Mouse (Mus musculus) limb, embryonic 14.5 days (tissue): ENCODE measurements around the gene Prkag1. TPM values are rescaled to one million over a fixed set of nuclear protein-coding genes. Genes with fewer than 3 reads are reported as not detected.
A peak's percentile ranks its signal among the peaks of the same experiment; 100 is the strongest.

Source experiments
- ATAC-seq: fragments of 200-750 bp; cut with Nextera tagmentation; 2 replicates; pipeline ENCODE4 v1.8.0; 2017; ENCODE audit warnings: low read depth, moderate number of reproducible peaks, moderate TSS enrichment; ENCODE audit not compliant: low FRiP score
- DNase-seq: peaks from one replicate; pipeline ENCODE4 v3.0.0-alpha.2; 2015; ENCODE audit warnings: low spot score
- H3K27ac ChIP-seq: fragments of 300-500 bp; sonication (generic); replicated peaks from 2 replicates; pipeline ENCODE4 v1.5.1; 2014; ENCODE audit warnings: low read depth, mild to moderate bottlenecking, low read length, moderate library complexity, mixed read lengths
- H3K27me3 ChIP-seq: fragments of 300-500 bp; sonication (generic); 2 replicates; pipeline ENCODE4 v1.6.1; 2014; ENCODE audit warnings: low read length, mixed read lengths; ENCODE audit not compliant: control insufficient read depth, insufficient read depth
- H3K36me3 ChIP-seq: fragments of 300-500 bp; sonication (generic); 2 replicates; pipeline ENCODE4 v1.6.1; 2014; ENCODE audit warnings: mild to moderate bottlenecking, low read length, moderate library complexity, mixed read lengths; ENCODE audit not compliant: control insufficient read depth, insufficient read depth
- H3K4me1 ChIP-seq: fragments of 300-500 bp; sonication (generic); 2 replicates; pipeline ENCODE4 v1.6.1; 2014; ENCODE audit warnings: antibody characterized with exemption, low read length, mixed read lengths; ENCODE audit not compliant: control insufficient read depth, insufficient read depth
- H3K4me2 ChIP-seq: fragments of 300-500 bp; sonication (generic); replicated peaks from 2 replicates; pipeline ENCODE4 v1.6.1; 2014; ENCODE audit warnings: low read depth, mild to moderate bottlenecking, low read length, moderate library complexity; ENCODE audit not compliant: severe bottlenecking
- H3K4me3 ChIP-seq: fragments of 300-500 bp; sonication (generic); replicated peaks from 2 replicates; pipeline ENCODE4 v1.5.1; 2014; ENCODE audit warnings: low read length
- H3K9ac ChIP-seq: fragments of 300-500 bp; sonication (generic); 2 replicates; pipeline ENCODE4 v1.6.1; 2014; ENCODE audit warnings: mild to moderate bottlenecking, low read depth, low read length, moderate library complexity; ENCODE audit not compliant: severe bottlenecking
- H3K9me3 ChIP-seq: fragments of 300-500 bp; sonication (generic); 2 replicates; pipeline ENCODE4 v1.6.1; 2016; ENCODE audit warnings: low read length; ENCODE audit not compliant: control insufficient read depth
- POLR2A ChIP-seq: fragments of 200-500 bp; IDR thresholded peaks from 2 replicates; pipeline ENCODE4 v1.8.0; 2012; ENCODE audit warnings: inconsistent platforms, mild to moderate bottlenecking, moderate library complexity, borderline replicate concordance; ENCODE audit not compliant: insufficient read depth, insufficient read length; ENCODE audit errors: extremely low read depth
- WGBS: fragments of 180-500 bp; shearing (Covaris S2); extraction: QIAGEN DNeasy Blood & Tissue Kit; methylation state at CpG from one replicate; pipeline ENCODE4 v1.1.7; 2014; 5-methylcytosine and 5-hydroxymethylcytosine counted together
- polyA plus RNA-seq, 2 experiments: library from polyadenylated mRNA; depleted of rRNA in 1 of 2; stranded (reverse) in 1 of 2; unstranded in 1 of 2; fragments of >200 nt; fragmentation: Nextera tagmentation in 1 of 2; extraction: Ambion mirVana in 1 of 2; gene quantifications; 2 replicates each; pipeline versions ENCODE4 v1.2.1 to v1.2.3; 2012 to 2014

Gene Prkag1
- polyA plus RNA-seq, 2 experiments: 82.3 to 93.7 TPM

DNA sequence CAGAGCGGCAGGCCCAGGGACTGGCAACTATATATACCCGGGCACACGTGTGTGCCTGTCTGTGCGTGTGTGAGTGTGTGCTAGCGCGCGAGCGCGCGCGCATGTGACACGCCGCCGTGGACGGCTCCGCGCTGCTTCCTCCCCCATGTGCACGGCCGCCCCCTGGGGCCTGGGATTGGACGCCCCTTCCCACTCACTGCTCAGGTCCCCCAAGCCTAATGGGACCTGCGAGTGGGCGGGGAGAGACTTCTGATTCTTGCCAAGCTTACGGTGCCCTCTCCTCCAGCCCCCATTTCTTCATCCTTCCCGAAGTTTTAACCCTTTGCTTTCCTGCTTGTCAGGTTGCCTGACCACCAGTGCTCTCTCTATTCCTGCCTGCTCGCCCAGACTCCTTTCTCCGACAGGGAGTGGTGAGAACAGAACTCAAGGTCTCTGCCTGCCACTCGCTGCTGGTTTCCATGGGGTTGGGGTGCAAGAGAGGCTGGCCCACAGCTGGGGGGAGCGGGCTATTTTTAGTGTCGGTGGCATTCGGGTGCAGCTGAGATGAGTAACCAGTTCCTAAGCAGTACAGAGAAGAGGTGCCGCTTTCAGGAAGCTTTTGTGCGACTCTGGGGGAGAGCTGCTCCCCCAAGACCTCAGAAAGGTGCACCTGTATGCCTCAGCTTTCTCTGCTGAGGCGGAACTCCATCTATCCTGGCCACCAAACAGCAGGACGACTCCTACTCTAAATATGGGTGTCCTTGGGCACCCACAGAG, 23.2 kb downstream of the Prkag1 start:
- TF ChIP-seq POLR2A: no peak
- Histone ChIP-seq H3K4me2 (peak overlapping the region; percentile 88), H3K9ac (peak overlapping the region; percentile 36; the same call in 1 of the 2 replicates), H3K27ac (no peak overlapping the region), H3K27me3 (peaks cover 76% of the 10 kb centered on the region), H3K9me3 (no peaks in the 10 kb centered on the region), H3K4me3 (peak overlapping the region; percentile 42), H3K4me1 (peaks cover 21% of the 10 kb centered on the region), H3K36me3 (peaks cover 12% of the 10 kb centered on the region)
- no peak for DNase-seq
- no peak; the same call in 1 of the 2 replicates for ATAC-seq
- whole genome bisulfite sequencing: 0% methylated on average over 17 of the region's 34 CpGs

DNA sequence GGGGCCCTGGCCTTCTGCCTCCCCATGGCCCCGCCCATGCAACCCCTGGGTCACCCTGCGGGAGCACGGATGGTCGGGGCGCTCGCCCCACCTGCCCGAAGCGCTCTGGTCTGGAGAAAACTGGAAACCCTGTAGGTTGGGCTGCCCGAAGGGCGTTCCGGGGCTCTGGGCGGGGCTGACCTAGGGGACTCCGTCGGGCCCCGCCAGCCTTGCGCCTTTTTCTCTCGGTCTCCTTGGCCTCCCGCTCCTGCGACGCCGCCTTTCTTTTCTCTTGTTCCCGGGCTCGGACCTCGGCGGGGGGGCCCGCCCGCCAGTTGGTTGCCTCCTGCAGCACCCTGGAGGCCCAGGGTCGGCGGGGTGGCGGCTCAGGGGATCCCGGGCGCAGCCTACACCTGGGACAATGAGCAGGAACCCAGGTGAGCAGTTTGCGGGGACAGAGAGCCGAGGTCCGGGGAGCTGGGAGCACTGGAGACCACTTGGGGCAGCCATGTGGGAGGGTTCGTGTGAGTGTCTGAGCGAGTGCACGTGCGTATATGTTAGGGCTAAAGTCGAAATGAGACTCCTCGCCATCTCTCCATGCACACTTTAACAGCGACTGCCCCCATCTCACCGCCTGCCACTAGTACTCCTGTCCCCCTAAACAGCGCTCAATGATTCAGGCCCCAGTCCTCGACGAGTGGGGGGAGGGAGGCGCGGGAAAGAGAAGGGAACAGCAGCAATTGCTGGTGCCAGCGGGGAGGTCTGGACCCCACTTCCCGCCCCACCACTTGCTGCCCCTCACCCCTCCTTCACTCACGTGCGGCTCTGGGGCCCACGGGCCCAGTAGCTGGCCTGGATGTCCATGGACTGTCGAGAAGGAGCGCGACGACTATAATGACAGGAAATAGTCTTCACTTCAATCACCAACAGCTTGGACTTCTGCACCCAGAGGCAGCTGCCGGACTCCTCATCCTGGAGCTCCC, 24.2 kb downstream of the Prkag1 start:
- DNase-seq: no peak
- Histone ChIP-seq H3K9ac (peak overlapping the region; percentile 36; the same call in 1 of the 2 replicates), H3K27ac (no peak overlapping the region), H3K4me2 (peak overlapping the region; percentile 88), H3K4me1 (peaks cover 21% of the 10 kb centered on the region), H3K36me3 (0 out of 2 replicates have a peak, but pooled peaks cover 7% of the 10 kb centered on the region), H3K9me3 (no peaks in the 10 kb centered on the region), H3K4me3 (peak overlapping the region; percentile 42), H3K27me3 (peaks cover 85% of the 10 kb centered on the region)
- TF ChIP-seq POLR2A: no peak
- no peak for ATAC-seq
- under 1% methylated on average over 35 of the region's 58 CpGs for WGBS

DNA sequence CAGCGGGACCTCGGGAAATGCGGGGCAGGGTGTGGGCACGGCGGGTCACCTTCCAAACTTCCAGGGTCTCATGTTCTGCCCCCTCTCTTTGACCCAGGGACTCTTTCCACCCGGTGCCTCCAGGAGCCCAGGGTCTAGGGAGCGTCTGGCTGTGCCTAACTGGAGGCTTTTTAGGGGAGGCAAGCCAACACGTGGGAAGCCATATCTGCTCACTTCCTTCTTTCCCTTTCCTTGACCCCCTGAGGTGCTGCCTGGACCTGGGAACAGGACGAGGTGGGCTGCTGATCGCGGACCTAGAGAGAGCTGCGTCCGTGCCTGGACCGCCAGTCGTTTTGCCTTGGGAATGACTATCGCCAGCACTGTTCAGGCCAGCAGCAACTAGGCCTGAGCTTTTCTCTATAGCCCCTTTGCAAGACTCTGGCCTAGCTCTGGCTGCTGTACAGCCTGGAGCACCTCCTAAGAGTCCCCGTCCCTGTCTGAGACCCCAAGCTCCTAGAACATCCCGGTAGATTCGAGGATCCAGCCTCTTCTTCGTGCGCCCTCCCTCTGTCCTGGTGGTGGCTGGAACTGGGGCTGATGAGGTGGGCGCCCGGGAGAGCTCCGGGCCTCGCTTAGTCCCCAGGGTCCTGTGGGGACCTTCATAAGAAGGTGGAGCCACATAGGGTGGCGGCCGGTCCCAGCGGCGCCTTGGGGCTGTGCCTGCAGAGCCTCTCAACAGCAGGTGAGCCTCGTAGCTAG, 25.1 kb downstream of the Prkag1 start:
- 6% methylated on average over 29 of the region's 30 CpGs for WGBS
- no peak for DNase-seq
- no peak overlapping the region for H3K27ac ChIP-seq
- H3K9ac ChIP-seq: no peak overlapping the region
- peaks cover 21% of the 10 kb centered on the region for H3K4me1 ChIP-seq
- H3K9me3 ChIP-seq: no peaks in the 10 kb centered on the region
- no peak for TF ChIP-seq POLR2A
- H3K27me3 ChIP-seq: peaks cover 91% of the 10 kb centered on the region
- 0 out of 2 replicates have a peak, but pooled peaks cover 7% of the 10 kb centered on the region for H3K36me3 ChIP-seq
- no peak for ATAC-seq
- peak overlapping the region; percentile 48 for H3K4me3 ChIP-seq
- H3K4me2 ChIP-seq: peak overlapping the region; percentile 88

DNA sequence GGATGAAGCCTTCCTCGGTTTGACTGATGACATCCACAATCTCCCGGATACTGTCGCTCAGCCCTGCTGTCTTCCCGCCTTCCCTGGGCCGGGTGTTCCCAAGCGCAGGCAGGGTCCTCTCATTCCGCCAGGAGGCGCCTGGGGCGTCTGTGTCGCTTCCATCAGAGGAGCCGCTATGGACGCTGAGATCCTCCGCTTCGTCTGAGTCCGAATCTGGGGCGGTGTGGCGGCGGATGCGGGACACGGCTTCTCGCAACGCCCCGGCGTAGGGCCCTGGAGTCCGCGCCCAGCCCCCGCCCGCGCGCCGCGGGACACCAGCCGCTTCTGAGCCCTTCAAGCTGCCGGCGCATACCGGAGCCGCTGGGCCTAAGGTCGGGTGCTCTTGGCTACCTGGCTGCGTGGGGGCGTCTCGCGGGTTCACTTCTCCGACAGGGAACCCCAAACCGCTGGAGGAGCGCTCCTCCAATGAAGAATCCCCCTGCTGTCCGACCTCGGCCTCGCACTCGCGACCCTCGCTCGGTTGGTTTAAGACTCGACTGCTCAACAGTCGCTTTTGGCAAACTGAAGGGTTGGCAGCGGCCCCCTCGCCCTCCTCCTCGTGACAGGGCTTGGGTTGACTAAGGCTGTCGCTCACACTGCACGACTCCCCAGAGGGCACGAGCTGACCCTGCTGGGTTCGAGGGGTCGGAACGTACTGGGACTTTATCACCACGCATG, 25.8 kb downstream of the Prkag1 start:
- H3K4me1 ChIP-seq: peaks cover 21% of the 10 kb centered on the region
- no peaks in the 10 kb centered on the region for H3K9me3 ChIP-seq
- no peak overlapping the region for H3K27ac ChIP-seq
- TF ChIP-seq POLR2A: no peak
- peak overlapping the region; percentile 70 for H3K4me2 ChIP-seq
- no peaks in the 10 kb centered on the region for H3K36me3 ChIP-seq
- 1% methylated on average over 62 of the region's 64 CpGs for WGBS
- ATAC-seq (no peak), DNase-seq (peak; percentile 49)
- H3K4me3 ChIP-seq: peak overlapping the region; percentile 48
- peaks cover 95% of the 10 kb centered on the region for H3K27me3 ChIP-seq
- H3K9ac ChIP-seq: peak overlapping the region; percentile 52; the same call in 1 of the 2 replicates
